Mouse (Mus musculus) heart, postnatal 0 days (tissue): ENCODE measurements around the gene Rai1.

Experiments used
- CTCF ChIP-seq: IDR thresholded peaks from 2 replicates; pipeline ENCODE4 v1.5.1; 2016; ENCODE audit warnings: antibody characterized with exemption, control low read depth, low read depth
- EP300 ChIP-seq: IDR thresholded peaks from 2 replicates; pipeline ENCODE4 v1.6.1; 2016; ENCODE audit warnings: antibody characterized with exemption, low read depth

DNA sequence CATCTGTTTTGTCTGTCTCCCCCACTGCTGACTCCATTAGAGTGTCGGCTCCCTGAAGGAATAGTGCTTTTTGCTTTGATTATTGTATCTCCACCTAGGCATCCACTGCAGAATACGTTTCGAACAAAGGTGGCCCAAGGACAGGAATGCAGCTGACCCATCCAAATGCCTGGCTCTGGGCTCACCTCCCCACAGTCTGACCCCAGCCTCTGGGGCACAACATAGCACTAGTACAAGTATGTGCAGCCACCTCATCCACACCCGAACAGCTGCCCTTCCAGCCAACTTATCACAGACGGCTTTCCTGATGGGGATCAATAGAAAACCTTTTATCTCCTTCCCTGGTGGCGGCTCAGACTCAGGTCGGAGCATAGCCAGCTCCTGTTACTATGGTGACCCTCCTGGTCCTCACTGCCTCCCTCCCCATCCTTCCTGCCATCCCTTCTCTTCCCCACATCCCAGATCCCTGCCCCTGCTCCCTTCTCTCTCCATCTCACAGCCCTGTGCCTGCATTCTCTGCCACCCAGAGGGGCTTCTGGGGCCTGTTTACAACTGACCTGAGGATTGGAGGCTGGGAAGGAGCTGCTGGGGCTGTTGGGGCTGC, 10.7 kb upstream of the Rai1 start:
- TF ChIP-seq CTCF (no peak), EP300 (no peak)
